Mouse (Mus musculus) skeletal muscle tissue, adult 2 months (tissue): ENCODE data around the gene Etl4.
"Not testable (repeated sequence)": the region's sequence is repeated elsewhere in the genome, so short reads cannot be mapped to it uniquely, and the experiment has no call there.

Experiments
- DNase-seq: peaks from one replicate; pipeline ENCODE4 v3.0.0-alpha.2; 2012; ENCODE audit warnings: low read depth, low spot score

The Etl4 gene

GRCm38 (mm10) chr2:20302517-20302916 is 392.9 kb downstream of the Etl4 start:
- no peak for DNase-seq

GRCm38 (mm10) chr2:20324954-20325353 is 415.4 kb downstream of the Etl4 start:
- no peak for DNase-seq

DNA sequence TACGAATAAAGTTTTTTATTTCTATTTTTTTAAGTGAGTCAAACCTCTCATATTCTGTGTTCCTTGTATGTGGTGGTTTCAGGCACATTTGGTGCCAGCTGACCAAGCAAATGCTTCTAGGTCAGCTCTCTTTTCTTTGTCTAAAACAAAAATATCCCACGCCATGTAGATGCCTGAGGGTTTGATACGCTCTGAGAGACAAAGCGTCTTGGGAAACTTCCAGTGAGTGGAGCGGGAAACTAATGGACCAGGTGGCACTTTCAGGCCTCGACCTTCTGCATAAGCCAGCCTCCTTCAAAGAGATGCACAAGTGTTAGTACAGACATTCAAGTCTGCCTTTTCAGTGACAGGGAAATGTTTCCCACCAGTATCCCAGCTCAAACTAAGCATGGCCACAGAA is 426.6 kb downstream of the Etl4 start:
- DNase-seq: no peak

- no peak for DNase-seq
Measured at GRCm38 (mm10) chr2:20339016-20339734, 429.6 kb downstream of the Etl4 start.

- no peak for DNase-seq
Measured at GRCm38 (mm10) chr2:20339919-20340318, 430.3 kb downstream of the Etl4 start.

DNA sequence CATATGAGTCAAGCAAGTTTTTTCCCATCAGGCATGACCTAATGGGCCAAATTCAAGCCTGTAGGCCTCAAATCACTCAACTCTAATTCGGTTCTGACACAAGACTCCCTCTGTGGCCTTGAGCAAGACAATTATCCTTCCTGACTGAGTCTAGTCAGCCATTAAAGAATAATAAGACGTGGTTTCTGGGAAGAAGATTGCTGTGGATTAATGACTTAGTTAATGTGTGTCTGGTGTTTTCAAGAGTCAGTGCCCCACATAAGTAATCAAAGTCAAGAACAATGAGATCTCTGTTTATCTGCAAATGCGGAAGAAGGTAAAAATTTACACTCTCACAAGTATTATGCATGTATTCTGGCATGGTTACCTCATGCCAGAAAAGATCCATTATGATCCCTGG is 437.3 kb downstream of the Etl4 start:
- no peak for DNase-seq

GRCm38 (mm10) chr2:20349268-20349667 is 439.7 kb downstream of the Etl4 start:
- no peak for DNase-seq

- DNase-seq: no peak
Measured at GRCm38 (mm10) chr2:20352796-20353195, 443.2 kb downstream of the Etl4 start.

- no peak for DNase-seq
Measured at GRCm38 (mm10) chr2:20377026-20377425, 467.4 kb downstream of the Etl4 start.

- DNase-seq: not testable (repeated sequence)
Measured at GRCm38 (mm10) chr2:20380874-20381273, 471.3 kb downstream of the Etl4 start.

GRCm38 (mm10) chr2:20394083-20394482 is 484.5 kb downstream of the Etl4 start:
- no peak for DNase-seq

DNA sequence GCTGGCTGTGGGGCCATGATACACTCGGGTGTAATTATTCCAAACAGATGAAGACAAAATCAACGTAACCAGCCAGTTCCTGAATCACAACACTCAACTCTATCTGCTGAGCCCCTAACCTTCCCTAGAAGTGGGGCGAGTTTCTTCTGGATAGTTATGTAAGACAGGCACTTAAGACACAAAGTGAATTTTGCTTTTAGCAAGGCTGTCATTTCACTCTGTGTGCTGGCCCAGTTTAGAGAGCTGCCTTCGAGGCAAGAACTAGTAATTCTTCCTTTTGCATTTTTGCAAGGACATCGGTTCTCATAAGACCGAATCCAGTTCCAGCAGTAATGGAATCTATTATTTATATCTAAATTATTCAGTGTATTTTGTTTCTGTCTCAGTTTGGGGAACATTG is 487.4 kb downstream of the Etl4 start:
- DNase-seq: no peak

DNA sequence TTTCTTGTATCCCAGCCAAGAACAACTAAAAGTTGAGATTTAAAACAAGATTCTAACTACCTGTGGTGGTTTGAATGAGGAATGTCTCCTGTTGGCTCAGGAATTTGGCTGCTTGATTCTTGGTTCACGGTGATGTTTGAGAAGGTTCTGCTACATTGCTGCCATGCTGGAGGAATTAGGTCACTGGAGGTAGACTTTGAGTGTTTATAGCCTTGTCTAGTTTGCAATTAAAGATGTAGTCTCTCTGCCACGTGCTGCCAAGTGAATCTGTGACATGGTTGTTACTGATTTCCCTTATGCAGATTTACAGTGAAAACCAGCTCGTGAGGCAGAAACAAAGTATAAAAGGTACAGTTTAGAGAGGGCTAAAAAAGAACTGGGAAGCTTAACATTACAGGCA is 491.0 kb downstream of the Etl4 start:
- DNase-seq: no peak

GRCm38 (mm10) chr2:20404395-20404794 is 494.8 kb downstream of the Etl4 start:
- no peak for DNase-seq

- no peak for DNase-seq
Measured at GRCm38 (mm10) chr2:20407101-20407500, 497.5 kb downstream of the Etl4 start.

GRCm38 (mm10) chr2:20414856-20415255 is 505.3 kb downstream of the Etl4 start:
- no peak for DNase-seq

DNA sequence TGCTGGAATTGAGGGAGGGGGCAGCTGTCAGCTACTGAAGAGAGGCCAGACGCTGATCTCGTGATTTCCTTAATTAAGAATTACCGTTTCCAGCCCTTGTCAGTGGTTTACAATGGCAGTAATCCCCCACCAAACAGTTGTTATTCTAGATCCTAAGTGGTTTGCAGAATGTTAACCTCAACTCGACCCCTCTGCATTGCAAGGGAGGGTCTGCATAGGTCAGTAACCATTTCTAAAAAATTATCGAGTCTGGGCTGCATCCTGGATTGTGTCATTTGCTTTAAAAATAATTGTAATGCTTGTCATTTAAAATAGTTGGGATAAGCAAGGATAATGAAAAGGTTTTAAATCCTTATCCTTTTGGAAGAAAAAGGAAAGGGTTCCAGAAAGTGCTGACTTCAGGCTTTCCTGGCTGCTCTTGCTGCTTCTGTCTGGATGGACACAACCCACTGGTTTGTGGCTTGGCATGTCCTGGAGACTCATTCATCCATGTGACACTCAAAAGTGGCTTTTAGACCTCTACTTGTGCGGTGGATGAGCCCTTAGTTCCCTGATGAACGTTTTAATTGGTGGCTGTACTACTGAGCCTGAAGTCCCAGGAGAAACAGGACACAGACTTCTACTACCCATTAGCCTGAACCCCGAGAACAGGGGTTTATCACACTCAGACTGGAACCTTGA is 507.5 kb downstream of the Etl4 start:
- no peak for DNase-seq

DNA sequence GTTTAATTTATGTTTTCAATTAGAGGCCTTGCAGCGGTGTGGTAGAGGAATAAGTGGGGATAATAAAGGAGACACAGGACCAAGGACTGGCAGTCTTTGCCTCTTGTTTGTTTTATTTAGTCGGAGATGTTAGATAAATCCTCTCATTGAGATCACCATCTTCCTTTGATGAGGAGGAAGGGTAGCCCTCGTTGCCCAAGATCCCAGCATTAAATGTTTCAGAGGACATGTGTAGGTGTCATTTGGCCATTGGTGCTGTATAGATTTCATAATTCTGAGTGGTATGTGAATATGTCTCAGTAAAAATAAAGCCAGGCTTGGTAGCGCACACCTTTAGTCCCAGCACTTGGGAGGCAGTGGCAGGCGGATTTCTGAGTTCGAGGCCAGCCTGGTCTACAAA is 508.4 kb downstream of the Etl4 start:
- DNase-seq: no peak

DNA sequence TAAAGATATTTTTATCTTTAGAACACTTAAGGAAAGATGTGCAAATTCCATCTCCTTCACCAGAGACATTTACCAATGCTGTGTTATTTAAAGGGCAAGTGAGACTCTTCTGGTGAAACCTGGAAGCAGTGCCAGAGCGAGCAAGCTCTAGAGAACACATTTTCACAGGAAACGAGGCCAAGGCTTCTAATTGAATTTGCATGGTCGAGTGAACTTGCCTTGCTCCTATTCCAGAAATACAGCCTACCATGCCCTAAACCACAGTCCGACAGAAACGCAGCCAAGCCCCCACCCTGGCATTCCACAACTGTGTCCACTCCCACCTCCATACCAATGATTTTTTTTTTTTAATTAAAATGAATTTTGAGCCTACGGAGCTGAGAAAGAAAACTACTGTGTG is 510.4 kb downstream of the Etl4 start:
- no peak for DNase-seq

- DNase-seq: no peak
Measured at GRCm38 (mm10) chr2:20422275-20422674, 512.7 kb downstream of the Etl4 start.

- DNase-seq: no peak
Measured at GRCm38 (mm10) chr2:20433656-20434055, 524.1 kb downstream of the Etl4 start.

DNA sequence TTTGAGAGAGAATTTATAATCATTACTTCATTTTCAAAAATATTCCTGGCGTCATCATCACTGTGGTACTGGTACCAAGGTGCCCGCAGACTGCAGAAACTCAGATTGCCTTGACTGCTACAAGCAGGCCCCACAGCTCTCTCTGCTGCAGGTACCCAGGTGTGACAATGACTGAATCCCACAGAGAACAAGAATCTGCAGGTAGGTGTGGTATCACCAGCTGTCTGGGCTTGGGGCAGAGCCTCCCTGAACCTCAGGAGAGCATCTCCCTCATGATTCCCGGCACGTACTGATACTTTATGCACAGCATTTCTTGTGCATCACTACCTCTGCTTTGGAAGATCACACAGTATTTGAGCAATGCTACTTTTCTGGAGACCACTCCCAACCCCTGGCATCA is 526.0 kb downstream of the Etl4 start:
- DNase-seq: no peak

- DNase-seq: no peak
Measured at GRCm38 (mm10) chr2:20442731-20443130, 533.2 kb downstream of the Etl4 start.
